8 mouse cellular contexts compared by ENCODE assay signal in the genomic region with DNA sequence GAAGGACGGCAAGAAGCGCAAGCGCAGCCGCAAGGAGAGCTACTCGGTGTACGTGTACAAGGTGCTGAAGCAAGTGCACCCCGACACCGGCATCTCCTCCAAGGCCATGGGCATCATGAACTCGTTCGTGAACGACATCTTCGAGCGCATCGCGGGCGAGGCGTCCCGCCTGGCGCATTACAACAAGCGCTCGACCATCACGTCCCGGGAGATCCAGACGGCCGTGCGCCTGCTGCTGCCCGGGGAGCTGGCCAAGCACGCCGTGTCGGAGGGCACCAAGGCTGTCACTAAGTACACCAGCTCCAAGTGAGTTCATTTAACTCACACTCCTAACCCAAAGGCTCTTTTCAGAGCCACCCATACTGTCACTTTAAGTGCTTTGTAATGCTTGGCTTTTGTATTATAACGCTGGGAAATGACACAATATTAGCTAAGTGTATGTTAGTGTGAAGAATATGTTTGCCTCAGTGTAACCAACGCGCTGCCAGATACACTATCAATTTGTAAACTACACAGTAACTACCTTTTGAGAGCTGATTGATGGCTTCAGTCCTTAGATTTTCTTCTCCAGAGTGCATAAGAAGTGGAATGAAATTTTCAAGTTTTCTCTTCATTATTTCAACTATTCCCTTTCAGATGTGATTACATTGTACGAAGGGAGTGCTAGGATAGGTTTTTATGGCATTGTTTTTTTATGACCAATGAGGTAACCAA. TPM values are rescaled to one million over a fixed set of nuclear protein-coding genes. Genes with fewer than 3 reads are reported as not detected.
A peak's percentile ranks its signal among the peaks of the same experiment; 100 is the strongest.
DNase-seq lines count a peak whose midpoint lies in the region; ATAC-seq and TF ChIP-seq lines count a peak whose summit lies in the region.
"Not testable (repeated sequence)": the region's sequence is repeated elsewhere in the genome, so short reads cannot be mapped to it uniquely, and the experiment has no call there.

No protein-coding gene starts in this region.

- TF ChIP-seq EP300 in heart, adult 2 months (IDR thresholded peaks at IDR 0.05; ENCODE audit: insufficient read depth, low read depth, low read length) = not testable (repeated sequence)

- under 1% methylated on average over 17 of the region's 34 CpGs for whole genome bisulfite sequencing in embryonic facial prominence, embryonic 12.5 days
- 2% methylated on average over 18 of the region's 34 CpGs for WGBS in heart, adult 2 months
- under 1% methylated on average over 10 of the region's 34 CpGs for WGBS in hindbrain, postnatal 0 days
- WGBS in limb, embryonic 13.5 days = under 1% methylated on average over 16 of the region's 34 CpGs
- 2% methylated on average over 7 of the region's 34 CpGs for WGBS in macrophage (ENCODE audit: missing documents)
- under 1% methylated on average over 10 of the region's 34 CpGs for WGBS in neural tube, embryonic 14.5 days

- peaks cover 13% of the 10 kb centered on the region; the same call in 1 of the 2 replicates for H3K4me1 ChIP-seq in embryonic facial prominence, embryonic 12.5 days
- H3K4me1 ChIP-seq in heart, adult 2 months (ENCODE audit: control insufficient read depth, insufficient read depth, low read length); hindbrain, postnatal 0 days (ENCODE audit: insufficient read depth, low read length): not testable (repeated sequence)
- H3K4me1 ChIP-seq in limb, embryonic 13.5 days = peaks cover 28% of the 10 kb centered on the region
- H3K4me1 ChIP-seq in neural tube, embryonic 14.5 days (ENCODE audit: control insufficient read depth, insufficient read depth, low read length) = peaks cover 32% of the 10 kb centered on the region

- peak overlapping the region; percentile 96 for H3K27ac ChIP-seq in embryonic facial prominence, embryonic 12.5 days
- H3K27ac ChIP-seq in heart, adult 2 months = peak overlapping the region; percentile 87
- peak overlapping the region; percentile 95 for H3K27ac ChIP-seq in hindbrain, postnatal 0 days
- peak overlapping the region; percentile 96 for H3K27ac ChIP-seq in limb, embryonic 13.5 days
- peak overlapping the region; percentile 75 for H3K27ac ChIP-seq in macrophage
- peak overlapping the region; percentile 90 for H3K27ac ChIP-seq in neural tube, embryonic 14.5 days (ENCODE audit: low read depth, low read length)

- H3K9ac ChIP-seq in embryonic facial prominence, embryonic 12.5 days = peak overlapping the region; percentile 72
- H3K9ac ChIP-seq in heart, adult 2 months (ENCODE audit: low read depth, low read length) = peak overlapping the region; percentile 65
- peak overlapping the region; percentile 51 for H3K9ac ChIP-seq in hindbrain, postnatal 0 days (replicated peaks; ENCODE audit: low read length)
- peak overlapping the region; percentile 80 for H3K9ac ChIP-seq in limb, embryonic 13.5 days
- peak overlapping the region; percentile 51 for H3K9ac ChIP-seq in neural tube, embryonic 14.5 days (replicated peaks; ENCODE audit: low read depth, low read length)

- H3K27me3 ChIP-seq in embryonic facial prominence, embryonic 12.5 days; heart, adult 2 months (ENCODE audit: control insufficient read depth, insufficient read depth, low read length); hindbrain, postnatal 0 days (ENCODE audit: insufficient read depth, low read length); limb, embryonic 13.5 days; neural tube, embryonic 14.5 days (ENCODE audit: control insufficient read depth, insufficient read depth, low read length): not testable (repeated sequence)

- H3K4me3 ChIP-seq in embryonic facial prominence, embryonic 12.5 days = peak overlapping the region; percentile 52
- H3K4me3 ChIP-seq in heart, adult 2 months = peak overlapping the region; percentile 63
- H3K4me3 ChIP-seq in hindbrain, postnatal 0 days (ENCODE audit: low read length) = peak overlapping the region; percentile 39
- peak overlapping the region; percentile 53 for H3K4me3 ChIP-seq in limb, embryonic 13.5 days
- H3K4me3 ChIP-seq in macrophage (ENCODE audit: inconsistent target) = peak overlapping the region; percentile 41
- peak overlapping the region; percentile 47 for H3K4me3 ChIP-seq in neural tube, embryonic 14.5 days (ENCODE audit: low read depth, low read length)

- not testable (repeated sequence) for ATAC-seq in embryonic facial prominence, embryonic 12.5 days (ENCODE audit: insufficient number of reproducible peaks, insufficient read depth, low FRiP score, low TSS enrichment); hindbrain, postnatal 0 days; limb, embryonic 13.5 days (ENCODE audit: low FRiP score, low read depth); neural tube, embryonic 14.5 days (ENCODE audit: low read depth)

- DNase-seq in MN1 (ENCODE audit: low spot score) = peak; percentile 32
- not testable (repeated sequence) for DNase-seq in heart, adult 2 months; hindbrain, postnatal 0 days (ENCODE audit: low spot score)
- DNase-seq in yolk sac, embryonic 10.5 days (ENCODE audit: low spot score) = peak; percentile 62

- not testable (repeated sequence) for TF ChIP-seq CTCF in heart, adult 2 months (IDR thresholded peaks at IDR 0.05); hindbrain, postnatal 0 days (IDR thresholded peaks at IDR 0.05; ENCODE audit: low read depth)

- intact Hi-C loops in heart, adult 2 months (cut with DNase I) = not testable (repeated sequence)

- not testable (repeated sequence) for H3K9me3 ChIP-seq in embryonic facial prominence, embryonic 12.5 days; hindbrain, postnatal 0 days (ENCODE audit: low read length); limb, embryonic 13.5 days; neural tube, embryonic 14.5 days (ENCODE audit: control insufficient read depth, low read length)

- TF ChIP-seq POLR2A in heart, adult 2 months (IDR thresholded peaks at IDR 0.05; ENCODE audit: insufficient read depth, low read depth, low read length) = 0 out of 2 replicates have a peak, but pooled peaks have one; percentile 6

- H3K79me2 ChIP-seq in heart, adult 2 months (replicated peaks; ENCODE audit: control insufficient read depth, insufficient read depth, low read length) = not testable (repeated sequence)
- H3K79me2 ChIP-seq in macrophage (ENCODE audit: inconsistent target) = peaks cover 18% of the 10 kb centered on the region; the same call in 1 of the 2 replicates

- H3K4me2 ChIP-seq in embryonic facial prominence, embryonic 12.5 days (replicated peaks) = peak overlapping the region; percentile 74
- H3K4me2 ChIP-seq in hindbrain, postnatal 0 days (ENCODE audit: low read depth, low read length) = peak overlapping the region; percentile 59
- peak overlapping the region; percentile 75 for H3K4me2 ChIP-seq in limb, embryonic 13.5 days (replicated peaks)
- H3K4me2 ChIP-seq in neural tube, embryonic 14.5 days (ENCODE audit: low read depth, low read length) = peak overlapping the region; percentile 73

- H3K36me3 ChIP-seq in embryonic facial prominence, embryonic 12.5 days; heart, adult 2 months (ENCODE audit: control insufficient read depth, insufficient read depth, low read length); hindbrain, postnatal 0 days (ENCODE audit: insufficient read depth, low read length); limb, embryonic 13.5 days; macrophage (ENCODE audit: inconsistent target); neural tube, embryonic 14.5 days (ENCODE audit: control insufficient read depth, insufficient read depth, low read length): not testable (repeated sequence)

RNA-seq across cellular contexts. Expression of a gene that starts 0.5 kb away (rescaled TPM):
- polyA plus RNA-seq in embryonic facial prominence, embryonic 12.5 days (2016; fragmentation: Nextera tagmentation; extraction: Ambion mirVana) = 11.4 and 15.7 TPM in 2 replicates
- 10 to 100 TPM; 16.4 to 19.5 TPM for total RNA-seq in heart, adult 2 months (2021)
- polyA plus RNA-seq in heart, adult 2 months (2012; rRNA removed) = 3.3 TPM in 2 replicates
- total RNA-seq in hindbrain, postnatal 0 days (2014; rRNA removed) = 1,151 and 1,635 TPM in 2 replicates
- 2.6 and 5.2 TPM in 2 replicates for polyA plus RNA-seq in hindbrain, postnatal 0 days (2015; fragmentation: Nextera tagmentation; extraction: Ambion mirVana)
- 11.2 and 14.4 TPM in 2 replicates for polyA plus RNA-seq in limb, embryonic 13.5 days (2015; fragmentation: Nextera tagmentation; extraction: Ambion mirVana)
- total RNA-seq in macrophage (2018; cell fraction: chromatin; rRNA removed) = 10 to 100 TPM in 17 of 26 experiments, 1 to 10 TPM in 9; 3.7 to 73.8 (median 11.9) TPM
- 100 to 1,000 TPM in 1 of 26 experiments, 10 to 100 TPM in 25; 17.9 to 110 (median 36.8) TPM for total RNA-seq in macrophage (2018; cell fraction: cytosol; rRNA removed)
- total RNA-seq in macrophage (2018; cell fraction: nucleus; rRNA removed) = 10 to 100 TPM in 23 of 26 experiments, 1 to 10 TPM in 3; 3.5 to 63.4 (median 21.2) TPM
- 0.65 to 7.9 TPM (median 2.9 TPM) in 3 replicates for polyA plus RNA-seq in macrophage (2018)
- 0.75 and 1.1 TPM in 2 replicates for polyA plus RNA-seq in neural tube, embryonic 14.5 days (2014; fragmentation: Nextera tagmentation; extraction: Ambion mirVana)

RNA-seq across cellular contexts. Expression of a gene that starts 0.6 kb away (rescaled TPM):
- 139 and 153 TPM in 2 replicates for polyA plus RNA-seq in embryonic facial prominence, embryonic 12.5 days (2016; fragmentation: Nextera tagmentation; extraction: Ambion mirVana)
- total RNA-seq in heart, adult 2 months (2021) = 1 to 10 TPM; 1.8 to 2.8 TPM
- 0.49 and 0.50 TPM in 2 replicates for polyA plus RNA-seq in heart, adult 2 months (2012; rRNA removed)
- total RNA-seq in hindbrain, postnatal 0 days (2014; rRNA removed) = 221 and 249 TPM in 2 replicates
- 12.2 and 13.8 TPM in 2 replicates for polyA plus RNA-seq in hindbrain, postnatal 0 days (2015; fragmentation: Nextera tagmentation; extraction: Ambion mirVana)
- 110 and 115 TPM in 2 replicates for polyA plus RNA-seq in limb, embryonic 13.5 days (2015; fragmentation: Nextera tagmentation; extraction: Ambion mirVana)
- total RNA-seq in macrophage (2018; cell fraction: chromatin; rRNA removed) = 10 to 100 TPM in 1 of 26 experiments, 1 to 10 TPM in 10, not detected in 15; 1.3 to 11.1 (median 3.0) TPM
- 10 to 100 TPM in 10 of 26 experiments, 1 to 10 TPM in 16; 2.5 to 16.9 (median 7.4) TPM for total RNA-seq in macrophage (2018; cell fraction: cytosol; rRNA removed)
- total RNA-seq in macrophage (2018; cell fraction: nucleus; rRNA removed) = 10 to 100 TPM in 1 of 26 experiments, 1 to 10 TPM in 19, not detected in 6; 1.4 to 10.2 (median 2.5) TPM
- polyA plus RNA-seq in macrophage (2018) = 0.70 to 2.0 TPM (median 0.90 TPM) in 3 replicates
- 11.7 and 12.9 TPM in 2 replicates for polyA plus RNA-seq in neural tube, embryonic 14.5 days (2014; fragmentation: Nextera tagmentation; extraction: Ambion mirVana)

RNA-seq across cellular contexts. Expression of a gene that starts 2.3 kb away (rescaled TPM):
- 10.7 and 11.9 TPM in 2 replicates for polyA plus RNA-seq in embryonic facial prominence, embryonic 12.5 days (2016; fragmentation: Nextera tagmentation; extraction: Ambion mirVana)
- 1 to 10 TPM; 5.2 to 8.4 TPM for total RNA-seq in heart, adult 2 months (2021)
- polyA plus RNA-seq in heart, adult 2 months (2012; rRNA removed) = 1.00 TPM in 1 of 2 replicates, not detected in the other
- total RNA-seq in hindbrain, postnatal 0 days (2014; rRNA removed) = 695 and 1,354 TPM in 2 replicates
- polyA plus RNA-seq in hindbrain, postnatal 0 days (2015; fragmentation: Nextera tagmentation; extraction: Ambion mirVana) = 1.3 and 2.4 TPM in 2 replicates
- polyA plus RNA-seq in limb, embryonic 13.5 days (2015; fragmentation: Nextera tagmentation; extraction: Ambion mirVana) = 9.1 and 16.5 TPM in 2 replicates
- 10 to 100 TPM in 1 of 26 experiments, 1 to 10 TPM in 7, not detected in 18; 2.5 to 14.3 (median 4.4) TPM for total RNA-seq in macrophage (2018; cell fraction: chromatin; rRNA removed)
- total RNA-seq in macrophage (2018; cell fraction: cytosol; rRNA removed) = 10 to 100 TPM in 14 of 26 experiments, 1 to 10 TPM in 12; 2.2 to 37.9 (median 12.3) TPM
- 10 to 100 TPM in 1 of 26 experiments, 1 to 10 TPM in 19, not detected in 6; 2.0 to 18.2 (median 3.3) TPM for total RNA-seq in macrophage (2018; cell fraction: nucleus; rRNA removed)
- not detected in 3 replicates for polyA plus RNA-seq in macrophage (2018)
- 0.94 TPM in 1 of 2 replicates, not detected in the other for polyA plus RNA-seq in neural tube, embryonic 14.5 days (2014; fragmentation: Nextera tagmentation; extraction: Ambion mirVana)

RNA-seq across cellular contexts. Expression of a gene that starts 2.5 kb away (rescaled TPM):
- 2.0 and 3.6 TPM in 2 replicates for polyA plus RNA-seq in embryonic facial prominence, embryonic 12.5 days (2016; fragmentation: Nextera tagmentation; extraction: Ambion mirVana)
- 1 to 10 TPM; 1.4 to 2.8 TPM for total RNA-seq in heart, adult 2 months (2021)
- 0.61 TPM in 1 of 2 replicates, not detected in the other for polyA plus RNA-seq in heart, adult 2 months (2012; rRNA removed)
- 636 and 885 TPM in 2 replicates for total RNA-seq in hindbrain, postnatal 0 days (2014; rRNA removed)
- polyA plus RNA-seq in hindbrain, postnatal 0 days (2015; fragmentation: Nextera tagmentation; extraction: Ambion mirVana) = 0.69 TPM in 1 of 2 replicates, not detected in the other
- polyA plus RNA-seq in limb, embryonic 13.5 days (2015; fragmentation: Nextera tagmentation; extraction: Ambion mirVana) = 1.0 and 3.0 TPM in 2 replicates
- total RNA-seq in macrophage (2018; cell fraction: chromatin; rRNA removed) = 10 to 100 TPM in 13 of 26 experiments, 1 to 10 TPM in 9, not detected in 4; 1.7 to 29.9 (median 13.5) TPM
- total RNA-seq in macrophage (2018; cell fraction: cytosol; rRNA removed) = 10 to 100 TPM in 8 of 26 experiments, 1 to 10 TPM in 18; 1.8 to 22.0 (median 5.7) TPM
- 10 to 100 TPM in 6 of 26 experiments, 1 to 10 TPM in 16, not detected in 4; 2.3 to 19.6 (median 6.7) TPM for total RNA-seq in macrophage (2018; cell fraction: nucleus; rRNA removed)
- polyA plus RNA-seq in macrophage (2018) = not detected in 3 replicates
- 1.1 TPM in 1 of 2 replicates, not detected in the other for polyA plus RNA-seq in neural tube, embryonic 14.5 days (2014; fragmentation: Nextera tagmentation; extraction: Ambion mirVana)

RNA-seq across cellular contexts. Expression of a gene that starts 3.9 kb away (rescaled TPM):
- polyA plus RNA-seq in embryonic facial prominence, embryonic 12.5 days (2016; fragmentation: Nextera tagmentation; extraction: Ambion mirVana) = 5.5 and 7.0 TPM in 2 replicates
- total RNA-seq in heart, adult 2 months (2021) = 1 to 10 TPM; 1.5 to 2.3 TPM
- polyA plus RNA-seq in heart, adult 2 months (2012; rRNA removed) = 1.1 and 1.6 TPM in 2 replicates
- total RNA-seq in hindbrain, postnatal 0 days (2014; rRNA removed) = 173 and 207 TPM in 2 replicates
- polyA plus RNA-seq in hindbrain, postnatal 0 days (2015; fragmentation: Nextera tagmentation; extraction: Ambion mirVana) = 0.96 and 1.4 TPM in 2 replicates
- 7.8 and 8.4 TPM in 2 replicates for polyA plus RNA-seq in limb, embryonic 13.5 days (2015; fragmentation: Nextera tagmentation; extraction: Ambion mirVana)
- total RNA-seq in macrophage (2018; cell fraction: chromatin; rRNA removed) = 10 to 100 TPM in 4 of 26 experiments, 1 to 10 TPM in 21, not detected in 1; 1.6 to 20.7 (median 7.1) TPM
- total RNA-seq in macrophage (2018; cell fraction: cytosol; rRNA removed) = 1 to 10 TPM in 25 of 26 experiments, under 1 TPM in 1; 0.99 to 9.3 (median 2.9) TPM
- 10 to 100 TPM in 5 of 26 experiments, 1 to 10 TPM in 21; 1.2 to 23.8 (median 4.6) TPM for total RNA-seq in macrophage (2018; cell fraction: nucleus; rRNA removed)
- polyA plus RNA-seq in macrophage (2018) = 0.13 to 1.1 TPM in 2 of 3 replicates, not detected in the other
- 0.50 and 1.1 TPM in 2 replicates for polyA plus RNA-seq in neural tube, embryonic 14.5 days (2014; fragmentation: Nextera tagmentation; extraction: Ambion mirVana)
